Mouse (Mus musculus): ENCODE results near the gene Olfr937. TPM values are rescaled to one million over a fixed set of nuclear protein-coding genes. Genes with fewer than 3 reads are reported as not detected.

The Olfr937 gene
- not detected in 2 replicates for polyA plus RNA-seq (2012; rRNA removed)
- polyA plus RNA-seq (2014; fragmentation: Nextera tagmentation; extraction: Ambion mirVana), result not detected in 2 replicates

DNA sequence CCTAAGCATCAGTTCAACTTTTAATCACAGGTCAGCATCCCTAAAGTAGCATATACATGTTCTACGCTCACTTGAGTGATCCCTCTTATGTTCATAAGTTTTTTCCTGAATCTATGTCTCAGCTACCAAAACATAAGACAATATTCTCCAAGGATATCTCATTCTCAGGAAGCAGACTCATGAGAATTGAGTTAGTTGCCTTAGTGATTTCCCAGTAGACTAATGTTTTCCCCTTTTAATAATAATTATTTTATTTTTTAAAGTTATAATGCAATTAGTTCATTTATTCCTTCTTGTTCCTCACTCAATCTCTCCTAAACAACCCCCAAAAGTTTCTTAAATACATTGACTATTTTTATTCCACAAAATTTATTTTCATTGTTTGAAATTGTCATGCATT is at the start of gene Olfr937:
Gene Olfr937, minus strand, starts transcription at position 101 of the 400 bp plus-strand sequence.
- no peak within 1 kb of the TSS for H3K9ac ChIP-seq (ENCODE audit: low read depth, low read length, severe bottlenecking)

GRCm38 (mm10) chr9:39078787-39079186 is 14.0 kb upstream of the Olfr937 start, which contains the start of gene Olfr938:
Gene Olfr938 (minus strand): TSS chr9:39078887.
- Histone ChIP-seq H3K27me3 (ENCODE audit: control insufficient read depth, insufficient read depth, low read length) (no peaks in the 10 kb centered on the region), H3K36me3 (ENCODE audit: control insufficient read depth, insufficient read depth, low read length) (no peaks in the 10 kb centered on the region), H3K4me2 (replicated peaks; ENCODE audit: low read depth, low read length, severe bottlenecking) (no peak within 1 kb of the TSS), H3K4me3 (replicated peaks; ENCODE audit: low read length) (no peak within 1 kb of the TSS), H3K27ac (replicated peaks; ENCODE audit: low read depth, low read length) (no peak within 1 kb of the TSS), H3K4me1 (ENCODE audit: control insufficient read depth, insufficient read depth, low read length) (no peaks in the 10 kb centered on the region), H3K9ac (ENCODE audit: low read depth, low read length, severe bottlenecking) (no peak within 1 kb of the TSS), H3K9me3 (ENCODE audit: control insufficient read depth, low read length) (no peaks in the 10 kb centered on the region)
- no peak for ATAC-seq (ENCODE audit: low FRiP score, low read depth)
- 90% methylated on average over 2 of the region's 2 CpGs for WGBS
- no peak for DNase-seq (ENCODE audit: low spot score)
- no peak for TF ChIP-seq POLR2A (IDR thresholded peaks at IDR 0.05; ENCODE audit: borderline replicate concordance, extremely low read depth, insufficient read depth, insufficient read length)

More for the DNA sequence above, at the start of gene Olfr937:
- DNase-seq (ENCODE audit: low spot score), result no peak
- WGBS, result 71% methylated on average over 1 of the region's 1 CpGs
- no peak within 1 kb of the TSS for H3K4me3 ChIP-seq (replicated peaks; ENCODE audit: low read length)
- no peaks in the 10 kb centered on the region for H3K9me3 ChIP-seq (ENCODE audit: control insufficient read depth, low read length)
- TF ChIP-seq POLR2A (IDR thresholded peaks at IDR 0.05; ENCODE audit: borderline replicate concordance, extremely low read depth, insufficient read depth, insufficient read length), result no peak
- H3K27me3 ChIP-seq (ENCODE audit: control insufficient read depth, insufficient read depth, low read length), result no peaks in the 10 kb centered on the region
- ATAC-seq (ENCODE audit: low FRiP score, low read depth), result no peak
- H3K27ac ChIP-seq (replicated peaks; ENCODE audit: low read depth, low read length), result no peak within 1 kb of the TSS
- H3K4me1 ChIP-seq (ENCODE audit: control insufficient read depth, insufficient read depth, low read length), result no peaks in the 10 kb centered on the region
- no peak within 1 kb of the TSS for H3K4me2 ChIP-seq (replicated peaks; ENCODE audit: low read depth, low read length, severe bottlenecking)
- no peaks in the 10 kb centered on the region for H3K36me3 ChIP-seq (ENCODE audit: control insufficient read depth, insufficient read depth, low read length)

DNA sequence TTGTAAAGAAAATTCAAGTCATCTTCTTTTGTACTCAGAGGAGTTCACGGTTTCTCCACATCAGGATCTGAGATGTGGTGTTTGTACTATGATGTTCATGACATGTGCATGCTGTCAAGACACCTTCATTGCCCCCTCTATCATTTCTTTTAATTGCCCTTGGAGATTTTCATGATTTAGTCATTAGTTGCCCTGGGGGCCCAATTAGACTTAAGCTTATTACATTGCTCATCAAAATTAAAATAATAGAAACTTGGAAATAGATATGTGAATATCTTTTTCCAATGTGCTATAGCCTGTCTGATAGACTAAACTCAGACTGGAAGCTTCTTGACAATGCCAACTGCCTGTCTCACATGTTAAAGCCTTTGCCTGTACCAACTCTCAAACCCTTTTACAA is 41.5 kb downstream of the Olfr937 start, which contains the start of gene Olfr146:
Gene Olfr146, minus strand, starts transcription at position 101 of the 400 bp plus-strand sequence.
- Histone ChIP-seq H3K36me3 (ENCODE audit: control insufficient read depth, insufficient read depth, low read length) (no peaks in the 10 kb centered on the region), H3K4me2 (replicated peaks; ENCODE audit: low read depth, low read length, severe bottlenecking) (no peak within 1 kb of the TSS), H3K4me1 (ENCODE audit: control insufficient read depth, insufficient read depth, low read length) (no peaks in the 10 kb centered on the region), H3K27me3 (ENCODE audit: control insufficient read depth, insufficient read depth, low read length) (no peaks in the 10 kb centered on the region), H3K9ac (ENCODE audit: low read depth, low read length, severe bottlenecking) (no peak within 1 kb of the TSS), H3K4me3 (replicated peaks; ENCODE audit: low read length) (no peak within 1 kb of the TSS), H3K9me3 (ENCODE audit: control insufficient read depth, low read length) (no peaks in the 10 kb centered on the region), H3K27ac (replicated peaks; ENCODE audit: low read depth, low read length) (no peak within 1 kb of the TSS)
- WGBS, result 82% methylated on average over 1 of the region's 1 CpGs
- no peak for DNase-seq (ENCODE audit: low spot score)
- TF ChIP-seq POLR2A (IDR thresholded peaks at IDR 0.05; ENCODE audit: borderline replicate concordance, extremely low read depth, insufficient read depth, insufficient read length), result no peak
- ATAC-seq (ENCODE audit: low FRiP score, low read depth), result no peak

Small RNA genes lying within 50 kb of the gene (microRNA-seq; reads per million reads assigned to microRNA genes)
- gene Gm25032 (not detected), gene Gm25529 (not detected)

Other genes starting within 250 kb of the Olfr937 start
- gene Olfr923, start 238.4 kb downstream of the Olfr937 start, polyA plus RNA-seq (2012; rRNA removed), result not detected in 2 replicates
- not detected in 2 replicates for gene Olfr923, start 238.4 kb downstream of the Olfr937 start, polyA plus RNA-seq (2014; fragmentation: Nextera tagmentation; extraction: Ambion mirVana)
- not detected in 2 replicates for gene Olfr924, start 220.5 kb downstream of the Olfr937 start, polyA plus RNA-seq (2012; rRNA removed)
- not detected in 2 replicates for gene Olfr924, start 220.5 kb downstream of the Olfr937 start, polyA plus RNA-seq (2014; fragmentation: Nextera tagmentation; extraction: Ambion mirVana)
- gene Olfr26, start 209.9 kb downstream of the Olfr937 start, polyA plus RNA-seq (2012; rRNA removed), result not detected in 2 replicates
- not detected in 2 replicates for gene Olfr26, start 209.9 kb downstream of the Olfr937 start, polyA plus RNA-seq (2014; fragmentation: Nextera tagmentation; extraction: Ambion mirVana)
- gene Olfr926, start 187.8 kb downstream of the Olfr937 start, polyA plus RNA-seq (2012; rRNA removed), result not detected in 2 replicates
- not detected in 2 replicates for gene Olfr926, start 187.8 kb downstream of the Olfr937 start, polyA plus RNA-seq (2014; fragmentation: Nextera tagmentation; extraction: Ambion mirVana)
- gene Olfr930, start 135.1 kb downstream of the Olfr937 start, polyA plus RNA-seq (2012; rRNA removed), result not detected in 2 replicates
- gene Olfr930, start 135.1 kb downstream of the Olfr937 start, polyA plus RNA-seq (2014; fragmentation: Nextera tagmentation; extraction: Ambion mirVana), result not detected in 2 replicates
- not detected in 2 replicates for gene Olfr933, start 92.6 kb downstream of the Olfr937 start, polyA plus RNA-seq (2012; rRNA removed)
- gene Olfr933, start 92.6 kb downstream of the Olfr937 start, polyA plus RNA-seq (2014; fragmentation: Nextera tagmentation; extraction: Ambion mirVana), result not detected in 2 replicates
- not detected in 2 replicates for gene Olfr934, start 76.6 kb downstream of the Olfr937 start, polyA plus RNA-seq (2012; rRNA removed)
- not detected in 2 replicates for gene Olfr934, start 76.6 kb downstream of the Olfr937 start, polyA plus RNA-seq (2014; fragmentation: Nextera tagmentation; extraction: Ambion mirVana)
- not detected in 2 replicates for gene Olfr935, start 65.3 kb downstream of the Olfr937 start, polyA plus RNA-seq (2012; rRNA removed)
- gene Olfr935, start 65.3 kb downstream of the Olfr937 start, polyA plus RNA-seq (2014; fragmentation: Nextera tagmentation; extraction: Ambion mirVana), result not detected in 2 replicates
- gene Olfr146, start 41.6 kb downstream of the Olfr937 start, polyA plus RNA-seq (2012; rRNA removed), result not detected in 2 replicates
- not detected in 2 replicates for gene Olfr146, start 41.6 kb downstream of the Olfr937 start, polyA plus RNA-seq (2014; fragmentation: Nextera tagmentation; extraction: Ambion mirVana)
- not detected in 2 replicates for gene Olfr938, start 13.9 kb upstream of the Olfr937 start, polyA plus RNA-seq (2012; rRNA removed)
- not detected in 2 replicates for gene Olfr938, start 13.9 kb upstream of the Olfr937 start, polyA plus RNA-seq (2014; fragmentation: Nextera tagmentation; extraction: Ambion mirVana)
- gene Olfr27, start 63.2 kb upstream of the Olfr937 start, polyA plus RNA-seq (2012; rRNA removed), result not detected in 2 replicates
- not detected in 2 replicates for gene Olfr27, start 63.2 kb upstream of the Olfr937 start, polyA plus RNA-seq (2014; fragmentation: Nextera tagmentation; extraction: Ambion mirVana)
- gene Olfr943, start 101.4 kb upstream of the Olfr937 start, polyA plus RNA-seq (2012; rRNA removed), result not detected in 2 replicates
- not detected in 2 replicates for gene Olfr943, start 101.4 kb upstream of the Olfr937 start, polyA plus RNA-seq (2014; fragmentation: Nextera tagmentation; extraction: Ambion mirVana)
- not detected in 2 replicates for gene Olfr944, start 137.0 kb upstream of the Olfr937 start, polyA plus RNA-seq (2012; rRNA removed)
- not detected in 2 replicates for gene Olfr944, start 137.0 kb upstream of the Olfr937 start, polyA plus RNA-seq (2014; fragmentation: Nextera tagmentation; extraction: Ambion mirVana)
- gene Olfr1537, start 185.0 kb upstream of the Olfr937 start, polyA plus RNA-seq (2012; rRNA removed), result not detected in 2 replicates
- not detected in 2 replicates for gene Olfr1537, start 185.0 kb upstream of the Olfr937 start, polyA plus RNA-seq (2014; fragmentation: Nextera tagmentation; extraction: Ambion mirVana)
- gene Olfr945, start 211.9 kb upstream of the Olfr937 start, polyA plus RNA-seq (2012; rRNA removed), result not detected in 2 replicates
- not detected in 2 replicates for gene Olfr945, start 211.9 kb upstream of the Olfr937 start, polyA plus RNA-seq (2014; fragmentation: Nextera tagmentation; extraction: Ambion mirVana)